Mouse (Mus musculus): Measurements from ENCODE around the gene Gm49369. TPM values are rescaled to one million over a fixed set of nuclear protein-coding genes. Genes with fewer than 3 reads are reported as not detected.

Gene Gm49369
- polyA plus RNA-seq, 1 experiment from 2014 or later, result not detected

GRCm38 (mm10) chr7:142371768-142372661 is 10.5 kb downstream of the Gm49369 start:
- WGBS, result 2% methylated on average over 62 of the region's 64 CpGs
- ATAC-seq (replicated peaks; ENCODE audit: low FRiP score) (no peak), DNase-seq (ENCODE audit: low spot score) (no peak)
- peak overlapping the region; percentile 37 for H3K4me2 ChIP-seq (ENCODE audit: low read depth, low read length, severe bottlenecking)
- H3K4me3 ChIP-seq (ENCODE audit: low read depth, low read length), result peak overlapping the region; percentile 18
- no peaks in the 10 kb centered on the region for H3K9me3 ChIP-seq (ENCODE audit: control insufficient read depth, low read length)
- no peaks in the 10 kb centered on the region; the same call in 1 of the 2 replicates for H3K36me3 ChIP-seq (ENCODE audit: control insufficient read depth, insufficient read depth, low read length)
- H3K27me3 ChIP-seq (ENCODE audit: control insufficient read depth, insufficient read depth, low read length), result peaks cover 24% of the 10 kb centered on the region
- H3K4me1 ChIP-seq (replicated peaks; ENCODE audit: control insufficient read depth, insufficient read depth, low read length), result peaks cover 2% of the 10 kb centered on the region; the same call in 1 of the 2 replicates
- no peak overlapping the region for H3K9ac ChIP-seq (ENCODE audit: low read length)
- H3K27ac ChIP-seq (ENCODE audit: low read depth, low read length), result no peak overlapping the region

DNA sequence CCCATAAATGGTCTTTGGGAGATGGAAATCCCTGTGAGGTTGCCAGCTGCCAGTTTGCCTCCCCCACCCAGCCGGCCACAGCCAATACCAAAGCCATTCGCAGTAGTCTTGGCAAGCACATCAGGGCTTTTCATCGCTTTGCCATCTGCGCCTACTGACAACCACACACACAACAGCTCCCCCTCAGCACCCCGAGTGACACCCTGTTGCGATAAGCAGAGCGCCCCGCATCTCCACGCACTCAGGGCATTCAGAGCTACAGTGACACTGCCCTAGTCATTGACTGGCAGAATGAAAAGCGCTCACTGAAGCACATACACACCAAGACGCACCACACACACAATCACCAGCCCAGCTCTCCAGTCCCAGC is 11.1 kb downstream of the Gm49369 start:
- WGBS, result 26% methylated on average over 11 of the region's 11 CpGs
- peak overlapping the region; percentile 18 for H3K4me3 ChIP-seq (ENCODE audit: low read depth, low read length)
- H3K4me2 ChIP-seq (ENCODE audit: low read depth, low read length, severe bottlenecking), result peak overlapping the region; percentile 37; the same call in 1 of the 2 replicates
- H3K9me3 ChIP-seq (ENCODE audit: control insufficient read depth, low read length), result no peaks in the 10 kb centered on the region
- DNase-seq (ENCODE audit: low spot score), result no peak
- H3K9ac ChIP-seq (ENCODE audit: low read length), result no peak overlapping the region
- H3K27me3 ChIP-seq (ENCODE audit: control insufficient read depth, insufficient read depth, low read length), result peaks cover 24% of the 10 kb centered on the region
- no peak for ATAC-seq (replicated peaks; ENCODE audit: low FRiP score)
- no peak overlapping the region for H3K27ac ChIP-seq (ENCODE audit: low read depth, low read length)
- no peaks in the 10 kb centered on the region; the same call in 1 of the 2 replicates for H3K36me3 ChIP-seq (ENCODE audit: control insufficient read depth, insufficient read depth, low read length)
- peaks cover 2% of the 10 kb centered on the region; the same call in 1 of the 2 replicates for H3K4me1 ChIP-seq (replicated peaks; ENCODE audit: control insufficient read depth, insufficient read depth, low read length)

- no peaks in the 10 kb centered on the region for H3K9me3 ChIP-seq (ENCODE audit: control insufficient read depth, low read length)
- ATAC-seq (replicated peaks; ENCODE audit: low FRiP score) (no peak), DNase-seq (ENCODE audit: low spot score) (no peak)
- H3K27me3 ChIP-seq (ENCODE audit: control insufficient read depth, insufficient read depth, low read length), result peaks cover 24% of the 10 kb centered on the region
- peaks cover 2% of the 10 kb centered on the region; the same call in 1 of the 2 replicates for H3K4me1 ChIP-seq (replicated peaks; ENCODE audit: control insufficient read depth, insufficient read depth, low read length)
- no peak overlapping the region for H3K9ac ChIP-seq (ENCODE audit: low read length)
- no peak overlapping the region for H3K4me2 ChIP-seq (ENCODE audit: low read depth, low read length, severe bottlenecking)
- H3K4me3 ChIP-seq (ENCODE audit: low read depth, low read length), result no peak overlapping the region
- H3K36me3 ChIP-seq (ENCODE audit: control insufficient read depth, insufficient read depth, low read length), result no peaks in the 10 kb centered on the region
- no peak overlapping the region for H3K27ac ChIP-seq (ENCODE audit: low read depth, low read length)
- WGBS, result 80% methylated on average over 18 of the region's 18 CpGs
Observed at GRCm38 (mm10) chr7:142370937-142371336, 11.5 kb downstream of the Gm49369 start.

DNA sequence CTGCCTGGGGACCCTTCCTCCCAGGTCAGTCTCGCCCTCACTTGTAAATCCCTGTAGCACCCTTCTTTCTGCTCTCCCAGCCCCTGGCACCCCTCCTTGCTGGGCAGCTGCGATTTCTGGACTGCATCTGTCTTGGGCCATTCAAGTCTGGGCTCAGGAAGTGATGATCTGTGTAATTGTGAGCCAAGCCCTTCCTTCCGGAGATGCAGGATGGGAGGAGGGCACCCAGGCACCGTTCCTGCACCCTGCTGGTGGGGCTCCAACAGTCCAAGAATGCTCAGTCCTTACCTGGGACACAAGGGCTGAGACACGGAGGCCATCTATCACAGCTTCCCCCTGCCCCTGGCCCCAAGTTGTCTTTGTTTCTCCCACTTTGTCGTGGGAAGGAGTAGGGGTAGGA is 12.6 kb downstream of the Gm49369 start:
- H3K36me3 ChIP-seq (ENCODE audit: control insufficient read depth, insufficient read depth, low read length), result no peaks in the 10 kb centered on the region
- ATAC-seq (replicated peaks; ENCODE audit: low FRiP score) (no peak), DNase-seq (ENCODE audit: low spot score) (no peak)
- H3K4me2 ChIP-seq (ENCODE audit: low read depth, low read length, severe bottlenecking), result no peak overlapping the region
- H3K4me3 ChIP-seq (ENCODE audit: low read depth, low read length), result no peak overlapping the region
- peaks cover 24% of the 10 kb centered on the region for H3K27me3 ChIP-seq (ENCODE audit: control insufficient read depth, insufficient read depth, low read length)
- no peak overlapping the region for H3K9ac ChIP-seq (ENCODE audit: low read length)
- WGBS, result 78% methylated on average over 6 of the region's 6 CpGs
- peaks cover 2% of the 10 kb centered on the region; the same call in 1 of the 2 replicates for H3K4me1 ChIP-seq (replicated peaks; ENCODE audit: control insufficient read depth, insufficient read depth, low read length)
- no peak overlapping the region for H3K27ac ChIP-seq (ENCODE audit: low read depth, low read length)
- no peaks in the 10 kb centered on the region for H3K9me3 ChIP-seq (ENCODE audit: control insufficient read depth, low read length)

GRCm38 (mm10) chr7:142368856-142369255 is 13.6 kb downstream of the Gm49369 start:
- peaks cover 24% of the 10 kb centered on the region for H3K27me3 ChIP-seq (ENCODE audit: control insufficient read depth, insufficient read depth, low read length)
- H3K4me2 ChIP-seq (ENCODE audit: low read depth, low read length, severe bottlenecking), result no peak overlapping the region
- no peaks in the 10 kb centered on the region for H3K9me3 ChIP-seq (ENCODE audit: control insufficient read depth, low read length)
- no peaks in the 10 kb centered on the region for H3K36me3 ChIP-seq (ENCODE audit: control insufficient read depth, insufficient read depth, low read length)
- no peak overlapping the region for H3K27ac ChIP-seq (ENCODE audit: low read depth, low read length)
- 81% methylated on average over 2 of the region's 2 CpGs for WGBS
- no peak overlapping the region for H3K9ac ChIP-seq (ENCODE audit: low read length)
- ATAC-seq (replicated peaks; ENCODE audit: low FRiP score) (no peak), DNase-seq (ENCODE audit: low spot score) (no peak)
- peaks cover 2% of the 10 kb centered on the region; the same call in 1 of the 2 replicates for H3K4me1 ChIP-seq (replicated peaks; ENCODE audit: control insufficient read depth, insufficient read depth, low read length)
- no peak overlapping the region for H3K4me3 ChIP-seq (ENCODE audit: low read depth, low read length)

- H3K27ac ChIP-seq (ENCODE audit: low read depth, low read length), result no peak overlapping the region
- H3K4me2 ChIP-seq (ENCODE audit: low read depth, low read length, severe bottlenecking), result no peak overlapping the region
- WGBS, result 85% methylated on average over 4 of the region's 4 CpGs
- H3K9ac ChIP-seq (ENCODE audit: low read length), result no peak overlapping the region
- ATAC-seq (replicated peaks; ENCODE audit: low FRiP score) (no peak), DNase-seq (ENCODE audit: low spot score) (no peak)
- no peaks in the 10 kb centered on the region for H3K9me3 ChIP-seq (ENCODE audit: control insufficient read depth, low read length)
- H3K4me1 ChIP-seq (replicated peaks; ENCODE audit: control insufficient read depth, insufficient read depth, low read length), result no peaks in the 10 kb centered on the region
- H3K36me3 ChIP-seq (ENCODE audit: control insufficient read depth, insufficient read depth, low read length), result no peaks in the 10 kb centered on the region
- H3K27me3 ChIP-seq (ENCODE audit: control insufficient read depth, insufficient read depth, low read length), result no peaks in the 10 kb centered on the region
- H3K4me3 ChIP-seq (ENCODE audit: low read depth, low read length), result no peak overlapping the region
Observed at GRCm38 (mm10) chr7:142363107-142363506, 19.4 kb downstream of the Gm49369 start.

- ATAC-seq (replicated peaks; ENCODE audit: low FRiP score), result no peak
- Histone ChIP-seq H3K4me3 (ENCODE audit: low read depth, low read length) (no peak overlapping the region), H3K4me1 (replicated peaks; ENCODE audit: control insufficient read depth, insufficient read depth, low read length) (no peaks in the 10 kb centered on the region), H3K36me3 (ENCODE audit: control insufficient read depth, insufficient read depth, low read length) (no peaks in the 10 kb centered on the region), H3K27ac (ENCODE audit: low read depth, low read length) (no peak overlapping the region), H3K9me3 (ENCODE audit: control insufficient read depth, low read length) (no peaks in the 10 kb centered on the region), H3K9ac (ENCODE audit: low read length) (no peak overlapping the region), H3K4me2 (ENCODE audit: low read depth, low read length, severe bottlenecking) (no peak overlapping the region), H3K27me3 (ENCODE audit: control insufficient read depth, insufficient read depth, low read length) (no peaks in the 10 kb centered on the region)
- DNase-seq (ENCODE audit: low spot score), result no peak
Observed at GRCm38 (mm10) chr7:142360743-142361142, 21.7 kb downstream of the Gm49369 start.

DNA sequence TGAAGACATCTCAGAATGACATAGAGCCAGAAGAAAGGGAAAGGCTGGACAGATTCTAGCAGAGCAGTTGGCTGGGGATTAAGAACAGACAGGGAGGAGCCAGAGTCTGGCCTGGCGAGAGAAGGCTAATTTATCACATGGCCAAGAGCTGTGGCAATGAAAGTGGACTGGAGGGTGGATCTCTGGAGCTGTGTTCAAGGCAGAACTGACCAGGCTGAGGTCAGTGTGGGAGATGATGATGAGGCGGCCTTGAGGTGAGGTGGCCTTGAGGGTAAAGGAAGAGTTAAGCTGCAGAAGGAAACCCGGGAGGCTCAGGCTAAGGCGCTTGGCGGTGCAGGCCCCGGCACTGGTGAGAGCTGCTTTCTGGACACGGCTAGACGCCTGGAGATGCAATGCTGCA is 23.3 kb downstream of the Gm49369 start:
- H3K9ac ChIP-seq (ENCODE audit: low read length), result no peak overlapping the region
- no peaks in the 10 kb centered on the region for H3K36me3 ChIP-seq (ENCODE audit: control insufficient read depth, insufficient read depth, low read length)
- H3K4me3 ChIP-seq (ENCODE audit: low read depth, low read length), result no peak overlapping the region
- H3K4me1 ChIP-seq (replicated peaks; ENCODE audit: control insufficient read depth, insufficient read depth, low read length), result no peaks in the 10 kb centered on the region
- DNase-seq (ENCODE audit: low spot score), result no peak
- no peak overlapping the region for H3K4me2 ChIP-seq (ENCODE audit: low read depth, low read length, severe bottlenecking)
- WGBS, result 81% methylated on average over 8 of the region's 8 CpGs
- H3K27me3 ChIP-seq (ENCODE audit: control insufficient read depth, insufficient read depth, low read length), result no peaks in the 10 kb centered on the region
- no peaks in the 10 kb centered on the region for H3K9me3 ChIP-seq (ENCODE audit: control insufficient read depth, low read length)
- no peak overlapping the region for H3K27ac ChIP-seq (ENCODE audit: low read depth, low read length)
- no peak for ATAC-seq (replicated peaks; ENCODE audit: low FRiP score)

DNA sequence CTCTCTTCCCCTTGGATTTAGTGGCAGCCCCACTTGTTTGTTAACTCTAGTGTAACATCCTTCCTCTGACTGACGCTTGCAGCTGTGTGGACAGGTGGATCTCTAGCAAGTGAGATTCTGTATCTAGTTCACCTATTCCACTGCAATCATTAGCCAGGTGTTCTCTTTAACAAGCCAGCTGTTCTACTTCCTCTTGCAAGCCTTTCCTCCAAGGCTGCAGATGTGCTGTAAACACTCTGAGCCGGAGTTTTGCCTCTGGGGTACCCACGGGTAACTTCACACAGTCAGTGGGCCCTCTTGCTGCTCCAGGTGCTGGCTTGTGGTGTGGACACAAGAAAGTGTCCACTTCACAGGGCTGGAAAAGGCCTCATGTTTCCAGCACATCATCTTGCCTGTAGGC is 24.9 kb downstream of the Gm49369 start:
- 87% methylated on average over 3 of the region's 3 CpGs for WGBS
- DNase-seq (ENCODE audit: low spot score), result no peak
- Histone ChIP-seq H3K4me2 (ENCODE audit: low read depth, low read length, severe bottlenecking) (no peak overlapping the region), H3K27me3 (ENCODE audit: control insufficient read depth, insufficient read depth, low read length) (no peaks in the 10 kb centered on the region), H3K4me3 (ENCODE audit: low read depth, low read length) (no peak overlapping the region), H3K27ac (ENCODE audit: low read depth, low read length) (no peak overlapping the region), H3K9ac (ENCODE audit: low read length) (no peak overlapping the region), H3K36me3 (ENCODE audit: control insufficient read depth, insufficient read depth, low read length) (no peaks in the 10 kb centered on the region), H3K4me1 (replicated peaks; ENCODE audit: control insufficient read depth, insufficient read depth, low read length) (no peaks in the 10 kb centered on the region), H3K9me3 (ENCODE audit: control insufficient read depth, low read length) (no peaks in the 10 kb centered on the region)
- no peak for ATAC-seq (replicated peaks; ENCODE audit: low FRiP score)
